Mouse (Mus musculus): ENCODE data around the gene Eif2a. TPM values are rescaled to one million over a fixed set of nuclear protein-coding genes. Genes with fewer than 3 reads are reported as not detected.
"Not testable (repeated sequence)": the region's sequence is repeated elsewhere in the genome, so short reads cannot be mapped to it uniquely, and the experiment has no call there.

Gene Eif2a
- total and polyA plus RNA-seq, 3 experiments: 0.74 to 49.9 (median 47.1) TPM

- DNase-seq: no peak
Measured at GRCm38 (mm10) chr3:58521361-58521760, 4.3 kb upstream of the Eif2a start.

GRCm38 (mm10) chr3:58523386-58523785 lies 2.2 kb upstream of the Eif2a start:
- no peak for DNase-seq

GRCm38 (mm10) chr3:58524246-58524645 lies 1.4 kb upstream of the Eif2a start:
- DNase-seq: no peak

GRCm38 (mm10) chr3:58525166-58525565 lies 455 bp upstream of the Eif2a start:
- DNase-seq: no peak

- DNase-seq: no peak
Measured at GRCm38 (mm10) chr3:58526408-58526737, 752 bp downstream of the Eif2a start.

- no peak for DNase-seq
Measured at GRCm38 (mm10) chr3:58536573-58536972, 11.0 kb downstream of the Eif2a start.

DNA sequence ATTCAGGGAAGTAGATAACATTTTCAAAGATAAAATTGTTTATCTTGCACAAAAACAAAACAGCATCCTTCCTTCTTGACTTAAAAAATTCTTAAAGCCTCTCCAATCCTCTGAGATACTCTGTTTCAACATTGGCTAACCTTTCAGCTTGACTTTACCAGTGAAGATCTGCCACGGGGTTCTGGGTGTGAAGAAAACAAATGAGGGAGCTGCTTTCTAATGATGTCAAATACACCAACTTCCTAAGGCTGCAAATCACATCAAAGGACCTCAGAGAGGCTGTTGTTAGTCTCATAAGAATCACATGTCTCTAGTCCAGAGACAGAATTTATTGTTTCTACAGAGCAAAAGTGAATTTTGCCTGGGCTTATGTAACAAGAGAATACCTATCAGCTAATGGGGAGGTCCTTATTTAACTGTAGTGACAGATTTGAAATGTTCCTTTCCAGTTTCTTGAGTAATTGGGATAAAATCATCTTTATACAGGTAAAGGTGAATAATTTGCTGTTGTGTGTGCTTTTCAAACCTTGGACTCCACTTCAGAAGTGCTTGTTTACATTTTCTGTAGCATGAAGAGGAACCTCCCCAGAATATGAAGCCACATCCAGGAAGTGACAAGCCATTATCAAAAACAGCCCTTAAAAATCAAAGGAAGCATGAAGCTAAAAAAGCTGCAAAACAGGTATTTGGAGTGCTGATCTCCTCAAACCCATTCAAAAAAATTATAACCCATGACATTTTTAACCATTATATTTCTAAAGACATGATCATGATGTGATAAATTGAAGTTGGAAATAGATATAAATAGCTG lies 26.6 kb downstream of the Eif2a start:
- DNase-seq: no peak

DNA sequence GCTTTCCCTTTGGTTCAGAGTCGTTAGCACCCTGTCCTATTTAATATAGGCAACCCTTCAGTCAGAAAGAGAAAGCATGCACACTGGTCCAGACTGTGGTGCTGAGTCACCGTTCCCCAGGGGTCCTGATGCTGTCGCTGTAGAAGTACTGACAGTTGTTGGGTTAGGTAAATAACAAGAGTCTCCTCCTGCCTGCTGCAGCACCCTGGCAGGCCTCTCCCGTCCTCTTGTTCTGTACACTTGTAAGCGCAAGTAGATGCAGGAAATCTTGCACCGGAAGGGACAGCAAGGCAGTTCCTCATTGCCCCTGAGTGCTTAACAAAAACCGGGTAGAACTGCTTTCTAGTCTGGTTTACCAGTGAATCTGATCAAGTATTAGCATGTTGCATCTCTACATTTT lies 31.0 kb downstream of the Eif2a start:
- DNase-seq: no peak

DNA sequence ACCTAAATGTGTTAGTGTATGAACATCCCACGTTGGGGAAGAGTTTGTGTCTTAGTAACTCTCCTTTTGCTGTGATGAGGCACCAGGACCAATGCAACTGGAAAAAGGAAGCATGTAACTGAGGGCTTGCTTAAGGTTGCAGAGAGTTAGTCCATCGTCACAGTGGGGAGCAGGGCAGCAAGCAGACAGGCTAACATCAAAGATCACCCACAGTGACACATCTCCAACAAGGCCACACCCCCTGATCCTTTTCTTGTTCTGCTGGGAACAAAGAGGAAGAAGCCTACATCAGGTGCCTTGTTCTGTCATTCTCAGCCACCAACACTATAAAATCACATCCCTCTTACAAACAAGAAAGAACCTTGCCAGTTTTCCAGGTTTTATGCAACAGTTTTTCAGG lies 34.3 kb downstream of the Eif2a start:
- no peak for DNase-seq

- no peak for DNase-seq
Measured at GRCm38 (mm10) chr3:58561437-58561836, 35.8 kb downstream of the Eif2a start.

DNA sequence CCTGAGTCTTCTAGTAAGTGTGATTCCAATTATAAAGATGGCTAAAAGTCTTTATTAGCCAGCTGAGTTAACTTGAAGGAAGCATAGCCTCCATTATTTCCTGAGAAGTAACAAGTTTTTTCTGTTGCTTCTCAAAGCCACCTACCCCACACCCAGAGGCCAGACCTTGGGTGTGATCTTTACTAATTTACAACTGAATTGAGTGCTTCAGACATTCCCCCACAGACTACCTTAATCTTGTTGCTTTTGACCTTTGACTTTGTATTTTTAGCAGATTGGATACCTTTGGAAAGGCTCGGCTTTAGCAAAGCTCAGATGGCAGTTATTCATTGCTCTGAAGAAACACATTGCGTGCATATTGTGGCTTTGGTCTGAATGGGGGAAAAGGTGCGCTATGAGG lies 45.2 kb downstream of the Eif2a start:
- no peak for DNase-seq

DNA sequence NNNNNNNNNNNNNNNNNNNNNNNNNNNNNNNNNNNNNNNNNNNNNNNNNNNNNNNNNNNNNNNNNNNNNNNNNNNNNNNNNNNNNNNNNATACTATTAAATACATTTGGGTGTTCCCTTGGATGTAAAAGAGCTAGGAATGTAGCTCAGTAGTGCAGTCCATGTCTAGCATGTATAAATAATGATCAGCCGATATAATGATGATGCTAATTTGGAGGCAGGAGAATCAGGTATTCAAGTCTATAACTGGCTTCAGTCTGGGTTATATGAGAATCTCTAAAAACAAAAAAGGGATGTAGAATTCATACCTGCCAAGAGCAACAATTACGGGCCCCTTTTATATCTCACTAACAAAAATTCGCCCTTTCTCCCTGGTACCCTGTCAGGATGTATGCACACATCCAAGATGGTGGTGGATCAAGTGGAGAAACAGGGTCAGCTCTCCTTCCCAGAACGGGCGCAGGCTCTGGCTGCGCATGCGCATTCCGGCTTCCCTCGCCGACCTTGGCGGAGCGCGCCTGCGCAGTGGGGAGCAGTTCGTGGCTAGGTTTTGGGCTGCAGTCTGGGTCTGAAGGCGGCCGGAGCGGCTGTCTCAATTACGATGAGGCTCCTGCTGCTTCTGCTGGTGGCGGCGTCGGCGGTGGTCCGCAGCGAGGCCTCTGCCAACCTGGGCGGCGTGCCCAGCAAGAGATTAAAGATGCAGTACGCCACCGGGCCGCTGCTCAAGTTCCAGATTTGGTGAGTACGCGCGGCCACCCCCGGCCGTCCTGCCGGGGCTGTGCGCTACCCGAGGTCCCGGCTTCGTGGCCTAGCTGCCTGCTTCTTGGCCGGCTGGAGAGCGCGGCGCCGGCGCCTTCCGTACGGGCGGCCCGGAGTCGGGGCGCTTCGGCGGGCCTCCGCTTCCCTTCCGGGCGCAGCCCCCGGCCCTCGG lies 50.8 kb downstream of the Eif2a start, which contains the start of gene Selenot:
Gene Selenot (plus strand): TSS at position 500 of the 930 bp plus-strand sequence.
- peak; percentile 98 for DNase-seq

- DNase-seq: peak; percentile 76
Measured at GRCm38 (mm10) chr3:58577067-58577503, 51.5 kb downstream of the Eif2a start.

DNA sequence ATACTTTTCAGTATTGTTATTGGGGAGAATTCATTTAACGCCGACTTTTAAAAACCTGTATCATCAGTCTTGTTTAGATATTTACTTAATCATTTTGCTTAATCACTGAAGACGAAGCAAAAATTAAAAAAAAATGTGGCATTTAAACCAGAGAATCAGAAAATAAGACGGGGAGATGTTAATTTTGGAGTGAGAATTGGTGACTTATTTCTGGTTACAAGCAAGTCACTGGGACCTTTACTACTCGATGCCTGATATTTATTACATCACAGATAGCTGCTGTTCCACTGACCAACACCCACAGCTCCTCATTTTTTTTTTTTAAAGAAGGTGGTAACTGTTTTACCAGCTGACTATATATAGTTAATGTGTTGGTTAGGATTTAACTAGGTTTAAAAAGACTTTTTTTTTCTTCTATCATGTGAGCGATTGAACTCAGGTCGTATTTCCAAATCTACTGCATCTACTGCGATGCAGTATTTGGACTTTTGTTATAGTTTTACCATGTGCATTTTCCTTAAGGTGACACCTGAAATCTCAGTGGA lies 52.0 kb downstream of the Eif2a start:
- no peak for DNase-seq

- no peak for DNase-seq
Measured at GRCm38 (mm10) chr3:58581530-58581929, 55.9 kb downstream of the Eif2a start.

- no peak for DNase-seq
Measured at GRCm38 (mm10) chr3:58582297-58582696, 56.7 kb downstream of the Eif2a start.

DNA sequence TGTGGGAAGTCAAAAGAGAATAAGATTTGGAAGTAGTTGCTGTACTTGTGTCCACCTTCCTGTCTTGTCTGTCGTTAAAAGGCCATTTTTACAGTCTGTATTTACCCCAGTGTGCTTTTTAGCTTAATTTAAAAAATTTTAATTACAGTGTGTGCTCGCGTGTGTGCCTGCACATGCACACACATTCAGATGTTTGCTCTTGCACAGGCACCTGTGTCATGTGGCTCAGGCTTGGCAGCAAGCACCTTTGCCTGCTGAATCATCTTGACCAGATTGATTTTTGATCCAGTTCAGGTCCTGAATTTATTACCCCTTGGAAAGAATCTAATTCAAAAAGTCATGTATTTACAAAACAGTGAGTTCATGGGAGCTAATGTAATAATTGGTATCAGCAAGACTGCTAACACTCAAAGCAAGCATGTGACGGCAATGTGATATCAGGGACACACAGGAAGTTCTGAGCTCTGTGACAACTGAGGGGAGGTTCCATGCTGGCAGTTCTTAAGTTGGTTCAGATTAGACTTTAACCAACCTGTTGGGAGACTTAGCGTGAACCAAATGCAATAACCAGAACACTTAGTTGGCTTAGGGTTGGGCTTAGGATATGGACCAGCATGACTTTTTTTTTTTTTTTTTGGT lies 57.3 kb downstream of the Eif2a start:
- DNase-seq: no peak

- not testable (repeated sequence) for DNase-seq
Measured at GRCm38 (mm10) chr3:58590544-58590943, 64.9 kb downstream of the Eif2a start.

GRCm38 (mm10) chr3:58592666-58593065 lies 67.0 kb downstream of the Eif2a start:
- not testable (repeated sequence) for DNase-seq

DNA sequence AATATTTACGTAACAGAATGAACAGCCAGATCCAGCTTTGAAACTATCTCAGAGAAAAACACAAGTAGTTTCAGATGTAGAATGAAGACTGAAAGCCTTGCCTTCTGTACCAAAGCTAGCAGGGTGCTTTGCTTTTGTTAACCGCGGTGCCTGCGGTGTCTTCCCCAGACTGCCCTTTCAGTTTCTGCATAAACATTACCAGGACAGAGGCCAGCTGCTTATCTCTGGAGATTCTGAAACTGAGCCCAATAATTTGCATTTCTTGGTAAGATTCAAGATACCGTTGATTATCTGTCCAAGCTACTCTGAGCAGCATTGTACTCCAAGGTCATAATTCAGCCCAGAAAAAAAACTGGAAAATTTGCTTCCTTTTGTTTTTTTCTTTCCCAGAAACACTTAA lies 68.0 kb downstream of the Eif2a start:
- DNase-seq: no peak

All from adrenal gland, adult 2 months (tissue).